Mouse (Mus musculus): ENCODE measurements around the gene Pde3a. TPM values are rescaled to one million over a fixed set of nuclear protein-coding genes. Genes with fewer than 3 reads are reported as not detected.

Gene Pde3a
- polyA plus RNA-seq, 1 experiment from 2014 or later = 3.0 TPM

DNA sequence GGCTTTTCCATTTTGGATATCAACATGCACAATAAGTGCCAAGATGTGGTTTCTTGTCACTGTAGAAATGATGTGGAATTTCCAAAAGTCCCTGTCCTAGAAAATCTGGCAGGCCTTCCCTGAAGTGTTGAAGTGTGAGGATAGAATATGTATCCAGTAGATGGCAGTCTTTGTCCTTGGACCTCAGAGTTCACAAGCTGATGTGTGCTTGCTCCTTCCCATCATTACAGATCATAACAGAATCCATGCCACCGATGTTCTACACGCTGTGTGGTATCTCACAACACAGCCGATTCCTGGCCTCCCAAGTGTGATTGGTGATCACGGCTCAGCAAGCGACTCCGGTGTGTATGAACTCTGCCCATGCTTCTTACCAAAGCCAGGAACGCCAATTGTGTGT is 238.2 kb downstream of the Pde3a start:
- Histone ChIP-seq H3K4me3 (ENCODE audit: low read depth, low read length) (no peak overlapping the region), H3K27me3 (ENCODE audit: control insufficient read depth, insufficient read depth, low read length) (no peaks in the 10 kb centered on the region), H3K4me2 (replicated peaks; ENCODE audit: low read depth, low read length) (no peak overlapping the region), H3K9ac (ENCODE audit: low read depth, low read length) (no peak overlapping the region), H3K36me3 (ENCODE audit: control insufficient read depth, insufficient read depth, low read length) (no peaks in the 10 kb centered on the region), H3K9me3 (ENCODE audit: control insufficient read depth, low read length) (no peaks in the 10 kb centered on the region), H3K4me1 (replicated peaks; ENCODE audit: control insufficient read depth, insufficient read depth, low read length) (no peaks in the 10 kb centered on the region), H3K27ac (ENCODE audit: low read depth, low read length) (no peak overlapping the region)
- WGBS = 76% methylated on average over 7 of the region's 7 CpGs
- DNase-seq (ENCODE audit: low spot score) (peak; percentile 45), ATAC-seq (ENCODE audit: low FRiP score) (no peak; the same call in 1 of the 2 replicates)

DNA sequence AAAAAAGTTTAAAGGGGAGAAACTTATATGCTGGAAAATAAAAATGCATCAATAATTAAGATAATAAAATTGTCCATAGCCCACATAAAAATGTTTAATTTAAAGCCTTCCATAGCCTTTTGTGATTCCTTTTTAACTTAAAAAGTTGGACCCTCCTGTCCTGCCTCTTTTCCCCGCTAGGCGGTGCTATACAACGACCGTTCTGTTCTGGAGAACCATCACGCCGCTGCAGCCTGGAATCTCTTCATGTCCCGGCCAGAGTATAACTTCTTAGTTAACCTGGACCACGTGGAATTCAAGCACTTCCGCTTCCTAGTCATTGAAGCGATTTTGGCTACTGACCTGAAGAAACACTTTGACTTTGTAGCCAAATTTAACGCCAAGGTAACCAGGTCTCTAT is 239.6 kb downstream of the Pde3a start:
- H3K27ac ChIP-seq (ENCODE audit: low read depth, low read length) = no peak overlapping the region
- 13% methylated on average over 11 of the region's 11 CpGs for WGBS
- H3K9ac ChIP-seq (ENCODE audit: low read depth, low read length) = no peak overlapping the region
- peak; percentile 87 for DNase-seq (ENCODE audit: low spot score)
- no peaks in the 10 kb centered on the region for H3K4me1 ChIP-seq (replicated peaks; ENCODE audit: control insufficient read depth, insufficient read depth, low read length)
- ATAC-seq (ENCODE audit: low FRiP score) = peak; percentile 56; the same call in 1 of the 2 replicates
- H3K4me2 ChIP-seq (replicated peaks; ENCODE audit: low read depth, low read length) = no peak overlapping the region
- H3K9me3 ChIP-seq (ENCODE audit: control insufficient read depth, low read length) = no peaks in the 10 kb centered on the region
- H3K36me3 ChIP-seq (ENCODE audit: control insufficient read depth, insufficient read depth, low read length) = no peaks in the 10 kb centered on the region
- H3K27me3 ChIP-seq (ENCODE audit: control insufficient read depth, insufficient read depth, low read length) = no peaks in the 10 kb centered on the region; the same call in 1 of the 2 replicates
- no peak overlapping the region for H3K4me3 ChIP-seq (ENCODE audit: low read depth, low read length)

DNA sequence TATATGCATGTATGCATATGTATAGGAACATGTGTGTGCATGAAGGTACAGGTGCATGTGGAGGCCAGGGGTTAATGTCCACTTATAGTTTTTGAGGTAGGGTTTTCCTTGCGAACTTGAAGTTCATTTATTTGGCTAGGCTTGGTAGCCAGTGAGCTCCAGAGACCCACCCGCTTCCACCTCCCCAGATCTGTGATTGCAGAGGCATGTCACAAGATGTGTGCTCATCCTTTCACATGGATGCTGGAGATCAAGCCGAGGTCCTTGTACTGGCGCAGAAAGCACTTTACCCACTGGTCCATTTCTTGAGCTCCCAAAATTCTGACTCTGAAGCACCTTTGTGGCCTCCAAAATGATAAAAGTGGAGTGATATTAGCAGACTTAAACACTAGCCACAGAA is 245.8 kb downstream of the Pde3a start:
- no peaks in the 10 kb centered on the region for H3K9me3 ChIP-seq (ENCODE audit: control insufficient read depth, low read length)
- H3K27me3 ChIP-seq (ENCODE audit: control insufficient read depth, insufficient read depth, low read length) = no peaks in the 10 kb centered on the region; the same call in 1 of the 2 replicates
- H3K36me3 ChIP-seq (ENCODE audit: control insufficient read depth, insufficient read depth, low read length) = no peaks in the 10 kb centered on the region
- H3K9ac ChIP-seq (ENCODE audit: low read depth, low read length) = no peak overlapping the region
- H3K4me3 ChIP-seq (ENCODE audit: low read depth, low read length) = no peak overlapping the region
- no peak overlapping the region for H3K27ac ChIP-seq (ENCODE audit: low read depth, low read length)
- DNase-seq (ENCODE audit: low spot score) (no peak), ATAC-seq (ENCODE audit: low FRiP score) (peak; percentile 15; the same call in 1 of the 2 replicates)
- peaks cover 2% of the 10 kb centered on the region; the same call in 1 of the 2 replicates for H3K4me1 ChIP-seq (replicated peaks; ENCODE audit: control insufficient read depth, insufficient read depth, low read length)
- H3K4me2 ChIP-seq (replicated peaks; ENCODE audit: low read depth, low read length) = no peak overlapping the region
- WGBS = 76% methylated on average over 4 of the region's 4 CpGs

DNA sequence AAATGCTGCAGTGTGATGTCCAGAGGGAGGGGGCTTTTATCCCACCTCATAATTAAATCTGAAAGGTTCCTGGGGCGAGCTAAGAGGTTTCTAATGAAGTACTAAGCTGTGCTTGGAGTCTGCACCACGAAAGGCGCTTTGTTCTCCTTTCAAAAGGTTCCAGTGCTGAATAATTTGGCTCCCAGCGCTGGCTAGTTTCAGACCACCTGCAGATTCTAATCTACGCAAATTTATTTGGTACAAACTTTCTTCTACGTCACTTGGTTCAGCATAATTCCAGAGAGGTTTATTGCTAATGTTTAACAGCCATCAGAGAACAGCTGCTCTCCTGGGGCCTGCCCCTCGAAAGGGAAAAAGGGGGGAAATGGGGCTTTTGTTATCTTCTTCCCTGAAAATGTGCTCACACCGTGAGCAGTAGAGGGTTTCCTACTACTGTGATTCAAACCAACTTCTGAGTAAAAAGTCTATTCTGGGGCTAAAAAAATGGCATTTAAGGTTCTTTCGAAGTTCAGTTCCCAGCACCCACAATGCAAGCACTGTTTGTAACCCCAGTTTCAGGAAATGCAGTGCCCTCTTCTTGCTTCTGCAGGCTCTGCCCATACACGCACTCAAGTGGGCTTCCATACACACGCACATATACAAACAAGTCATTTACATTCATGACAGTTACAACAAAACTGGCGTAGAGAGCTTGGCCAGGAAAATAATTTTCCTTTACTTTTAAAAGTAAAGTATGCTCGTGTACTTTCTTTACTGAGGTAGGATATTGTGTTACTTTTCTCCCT is 246.8 kb downstream of the Pde3a start:
- no peaks in the 10 kb centered on the region for H3K36me3 ChIP-seq (ENCODE audit: control insufficient read depth, insufficient read depth, low read length)
- no peak overlapping the region for H3K4me2 ChIP-seq (replicated peaks; ENCODE audit: low read depth, low read length)
- H3K27me3 ChIP-seq (ENCODE audit: control insufficient read depth, insufficient read depth, low read length) = no peaks in the 10 kb centered on the region; the same call in 1 of the 2 replicates
- peak; percentile 90 for ATAC-seq (ENCODE audit: low FRiP score)
- 14% methylated on average over 13 of the region's 13 CpGs for WGBS
- peaks cover 2% of the 10 kb centered on the region; the same call in 1 of the 2 replicates for H3K4me1 ChIP-seq (replicated peaks; ENCODE audit: control insufficient read depth, insufficient read depth, low read length)
- no peak overlapping the region for H3K4me3 ChIP-seq (ENCODE audit: low read depth, low read length)
- H3K9ac ChIP-seq (ENCODE audit: low read depth, low read length) = no peak overlapping the region
- no peak overlapping the region for H3K27ac ChIP-seq (ENCODE audit: low read depth, low read length)
- H3K9me3 ChIP-seq (ENCODE audit: control insufficient read depth, low read length) = no peaks in the 10 kb centered on the region
- peak; percentile 52 for DNase-seq (ENCODE audit: low spot score)

DNA sequence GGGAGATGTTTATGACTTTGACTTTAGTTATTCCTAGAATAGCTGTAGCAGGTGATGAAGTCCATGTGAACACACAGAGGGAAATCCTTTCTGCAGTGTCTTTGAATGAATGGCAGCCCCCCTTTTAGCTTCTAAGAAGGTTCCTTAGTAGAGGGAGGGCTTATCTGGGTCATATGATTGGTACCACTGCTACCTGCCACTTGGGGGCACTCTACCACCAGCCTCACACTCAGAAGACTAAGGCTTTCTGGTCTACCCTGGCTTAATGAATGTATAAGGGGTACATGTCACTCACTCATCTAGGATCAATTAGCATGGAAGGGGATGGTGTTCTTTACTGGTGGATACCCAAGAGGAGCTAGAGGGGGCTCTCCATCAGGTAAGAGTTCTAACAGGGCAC is 250.4 kb downstream of the Pde3a start:
- Histone ChIP-seq H3K4me1 (replicated peaks; ENCODE audit: control insufficient read depth, insufficient read depth, low read length) (peaks cover 2% of the 10 kb centered on the region; the same call in 1 of the 2 replicates), H3K4me3 (ENCODE audit: low read depth, low read length) (no peak overlapping the region), H3K27ac (ENCODE audit: low read depth, low read length) (no peak overlapping the region), H3K36me3 (ENCODE audit: control insufficient read depth, insufficient read depth, low read length) (no peaks in the 10 kb centered on the region), H3K9ac (ENCODE audit: low read depth, low read length) (no peak overlapping the region), H3K9me3 (ENCODE audit: control insufficient read depth, low read length) (no peaks in the 10 kb centered on the region), H3K27me3 (ENCODE audit: control insufficient read depth, insufficient read depth, low read length) (no peaks in the 10 kb centered on the region), H3K4me2 (replicated peaks; ENCODE audit: low read depth, low read length) (no peak overlapping the region)
- DNase-seq (ENCODE audit: low spot score) (no peak), ATAC-seq (ENCODE audit: low FRiP score) (no peak)

DNA sequence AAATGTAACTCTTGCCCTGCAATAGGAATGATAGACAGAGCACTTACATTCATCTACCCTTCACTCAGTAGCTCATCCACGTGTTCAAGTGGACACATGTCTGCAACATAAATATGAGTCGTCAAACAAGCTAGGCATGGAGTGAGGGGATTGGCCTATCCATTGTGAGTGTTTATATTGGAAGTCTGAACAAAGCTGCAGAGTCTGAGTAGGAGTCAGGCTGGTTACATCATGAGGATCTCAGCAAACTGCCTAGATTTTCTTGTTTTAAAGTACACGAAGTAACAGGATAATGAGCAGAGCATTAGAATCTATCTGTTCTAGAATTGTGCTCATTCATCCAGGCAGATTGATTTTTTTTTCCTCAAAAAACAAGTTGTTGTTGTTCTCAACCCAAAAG is 252.1 kb downstream of the Pde3a start:
- Histone ChIP-seq H3K27ac (ENCODE audit: low read depth, low read length) (no peak overlapping the region), H3K9me3 (ENCODE audit: control insufficient read depth, low read length) (no peaks in the 10 kb centered on the region), H3K9ac (ENCODE audit: low read depth, low read length) (no peak overlapping the region), H3K4me1 (replicated peaks; ENCODE audit: control insufficient read depth, insufficient read depth, low read length) (no peaks in the 10 kb centered on the region), H3K36me3 (ENCODE audit: control insufficient read depth, insufficient read depth, low read length) (no peaks in the 10 kb centered on the region), H3K4me3 (ENCODE audit: low read depth, low read length) (no peak overlapping the region), H3K4me2 (replicated peaks; ENCODE audit: low read depth, low read length) (no peak overlapping the region), H3K27me3 (ENCODE audit: control insufficient read depth, insufficient read depth, low read length) (no peaks in the 10 kb centered on the region)
- DNase-seq (ENCODE audit: low spot score) (no peak), ATAC-seq (ENCODE audit: low FRiP score) (no peak)
- WGBS = 74% methylated on average over 3 of the region's 3 CpGs

DNA sequence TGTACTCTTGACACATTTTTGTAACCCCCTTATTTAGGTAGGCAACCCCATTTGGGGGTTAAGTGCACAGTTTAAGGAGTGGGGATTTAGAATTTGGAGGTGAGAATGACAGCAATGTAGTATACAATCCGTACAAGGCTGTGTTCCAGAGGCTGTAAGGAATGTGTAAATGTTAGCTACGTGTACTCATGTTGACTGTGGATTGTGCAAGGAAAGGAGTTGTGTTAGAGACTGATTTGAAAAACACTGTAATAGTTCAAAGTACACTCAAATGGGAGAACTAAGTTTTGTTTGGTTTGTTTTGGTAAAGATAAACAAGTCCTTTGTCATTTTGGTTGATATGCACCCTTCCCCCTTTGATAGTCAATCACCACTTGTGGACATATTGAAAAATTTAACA is 273.5 kb downstream of the Pde3a start:
- H3K27ac ChIP-seq (ENCODE audit: low read depth, low read length) = no peak overlapping the region
- ATAC-seq (ENCODE audit: low FRiP score) (no peak), DNase-seq (ENCODE audit: low spot score) (no peak)
- H3K4me2 ChIP-seq (replicated peaks; ENCODE audit: low read depth, low read length) = no peak overlapping the region
- no peaks in the 10 kb centered on the region for H3K27me3 ChIP-seq (ENCODE audit: control insufficient read depth, insufficient read depth, low read length)
- 88% methylated on average over 2 of the region's 2 CpGs for WGBS
- H3K36me3 ChIP-seq (ENCODE audit: control insufficient read depth, insufficient read depth, low read length) = no peaks in the 10 kb centered on the region
- H3K9me3 ChIP-seq (ENCODE audit: control insufficient read depth, low read length) = no peaks in the 10 kb centered on the region
- H3K9ac ChIP-seq (ENCODE audit: low read depth, low read length) = no peak overlapping the region
- no peaks in the 10 kb centered on the region for H3K4me1 ChIP-seq (replicated peaks; ENCODE audit: control insufficient read depth, insufficient read depth, low read length)
- no peak overlapping the region for H3K4me3 ChIP-seq (ENCODE audit: low read depth, low read length)

DNA sequence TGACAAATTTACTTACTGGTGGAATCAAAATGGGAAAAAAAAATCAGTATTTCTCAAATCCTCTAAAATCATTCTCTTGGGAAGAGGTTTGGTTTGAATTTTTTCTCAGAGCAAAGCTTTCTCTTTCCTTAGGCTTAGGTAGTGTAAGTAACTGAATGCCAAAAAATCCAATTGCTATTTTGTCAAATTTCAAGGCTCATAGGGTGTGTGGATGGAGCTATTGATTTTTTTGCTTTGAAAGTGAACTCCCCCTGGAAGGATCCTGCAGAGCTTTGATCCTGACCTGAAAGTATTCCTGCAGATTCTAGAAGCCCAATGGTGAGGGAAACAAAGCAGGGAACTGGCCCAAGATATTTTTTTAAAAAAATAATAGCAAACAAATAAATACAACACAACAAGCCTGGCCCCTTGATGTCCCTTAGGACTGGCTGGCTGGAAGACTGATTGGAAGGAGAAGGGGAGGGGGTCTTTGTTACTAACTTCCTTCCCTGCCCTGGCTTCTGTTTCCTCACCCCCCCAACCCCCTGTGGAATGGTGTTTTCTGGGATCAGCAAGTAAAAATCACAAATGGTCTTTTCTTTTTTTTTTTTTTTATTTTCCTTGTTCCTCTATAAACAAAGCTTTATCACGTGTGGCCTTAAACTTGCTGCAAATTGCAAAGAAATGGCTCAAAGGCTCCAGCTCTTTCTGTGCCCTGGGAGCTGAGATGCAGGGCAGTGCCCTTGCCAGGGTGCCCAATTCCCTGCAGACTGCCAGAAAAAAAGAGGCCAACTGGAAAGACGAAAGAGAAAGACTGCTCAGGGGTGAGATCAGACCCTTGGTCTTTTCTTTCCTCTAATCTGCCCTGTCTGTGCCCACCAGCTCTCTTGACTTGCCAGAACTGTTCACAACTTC is 274.9 kb downstream of the Pde3a start, which contains the start of gene Slco1c1:
Gene Slco1c1, plus strand, starts transcription at position 622 of the 894 bp plus-strand sequence.
- no peaks in the 10 kb centered on the region for H3K36me3 ChIP-seq (ENCODE audit: control insufficient read depth, insufficient read depth, low read length)
- no peak within 1 kb of the TSS for H3K27ac ChIP-seq (ENCODE audit: low read depth, low read length)
- H3K9ac ChIP-seq (ENCODE audit: low read depth, low read length) = no peak within 1 kb of the TSS
- H3K27me3 ChIP-seq (ENCODE audit: control insufficient read depth, insufficient read depth, low read length) = no peaks in the 10 kb centered on the region
- ATAC-seq (ENCODE audit: low FRiP score) (no peak), DNase-seq (ENCODE audit: low spot score) (no peak)
- 59% methylated on average over 2 of the region's 2 CpGs for WGBS
- no peaks in the 10 kb centered on the region for H3K4me1 ChIP-seq (replicated peaks; ENCODE audit: control insufficient read depth, insufficient read depth, low read length)
- no peak within 1 kb of the TSS for H3K4me3 ChIP-seq (ENCODE audit: low read depth, low read length)
- no peaks in the 10 kb centered on the region for H3K9me3 ChIP-seq (ENCODE audit: control insufficient read depth, low read length)
- H3K4me2 ChIP-seq (replicated peaks; ENCODE audit: low read depth, low read length) = no peak within 1 kb of the TSS
